Mouse (Mus musculus): ENCODE measurements around the gene Npdc1.
A peak's percentile ranks its signal among the peaks of the same experiment; 100 is the strongest.

The Npdc1 gene

DNA sequence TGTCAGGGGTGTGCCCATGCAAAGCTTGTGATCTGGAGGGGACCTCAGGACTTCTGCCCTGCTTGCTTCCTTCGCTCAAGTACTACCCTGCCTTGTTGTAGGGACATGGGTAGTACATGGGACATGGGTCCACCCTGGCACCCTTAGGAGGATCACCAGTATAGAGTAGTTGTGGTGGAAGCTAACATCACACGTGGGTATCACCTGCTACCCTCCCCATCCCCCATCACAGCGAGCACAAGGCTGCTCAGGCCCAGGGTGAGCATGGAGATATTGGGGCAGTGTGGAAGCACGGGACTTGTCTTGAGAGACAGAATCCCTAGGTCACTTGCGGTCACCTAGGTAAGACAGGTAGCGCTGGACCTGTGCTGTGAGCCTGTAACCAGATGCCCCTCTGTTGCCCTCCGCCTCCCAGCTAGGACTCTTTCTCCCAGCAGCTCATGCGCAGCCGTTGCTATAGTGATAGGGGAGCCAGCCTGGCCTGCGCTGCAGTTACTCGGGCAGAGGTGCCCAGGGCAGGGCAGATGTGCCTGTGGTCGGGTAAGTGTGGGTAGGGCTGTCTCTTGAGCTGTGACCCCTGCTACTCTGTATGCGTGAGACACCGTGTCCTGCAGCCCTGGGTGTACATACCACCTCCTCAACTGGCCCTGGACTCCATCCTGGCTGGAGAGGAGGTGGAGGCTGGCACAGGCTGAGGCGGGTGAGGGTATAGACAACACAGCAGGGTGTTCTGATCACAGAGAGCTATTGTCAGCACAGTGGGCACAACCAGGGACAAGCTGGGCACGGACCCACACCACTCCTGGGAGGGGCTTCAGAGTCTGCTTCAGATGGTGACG, 31.5 kb downstream of the Npdc1 start:
- peak in 1 of 2 experiments; percentile 15 for DNase-seq (ENCODE audit: low spot score in 2 of 2)

GRCm38 (mm10) chr2:25431308-25431855, 32.2 kb downstream of the Npdc1 start:
- peak in 1 of 2 experiments; percentile 10 for DNase-seq (ENCODE audit: low spot score in 2 of 2)

DNA sequence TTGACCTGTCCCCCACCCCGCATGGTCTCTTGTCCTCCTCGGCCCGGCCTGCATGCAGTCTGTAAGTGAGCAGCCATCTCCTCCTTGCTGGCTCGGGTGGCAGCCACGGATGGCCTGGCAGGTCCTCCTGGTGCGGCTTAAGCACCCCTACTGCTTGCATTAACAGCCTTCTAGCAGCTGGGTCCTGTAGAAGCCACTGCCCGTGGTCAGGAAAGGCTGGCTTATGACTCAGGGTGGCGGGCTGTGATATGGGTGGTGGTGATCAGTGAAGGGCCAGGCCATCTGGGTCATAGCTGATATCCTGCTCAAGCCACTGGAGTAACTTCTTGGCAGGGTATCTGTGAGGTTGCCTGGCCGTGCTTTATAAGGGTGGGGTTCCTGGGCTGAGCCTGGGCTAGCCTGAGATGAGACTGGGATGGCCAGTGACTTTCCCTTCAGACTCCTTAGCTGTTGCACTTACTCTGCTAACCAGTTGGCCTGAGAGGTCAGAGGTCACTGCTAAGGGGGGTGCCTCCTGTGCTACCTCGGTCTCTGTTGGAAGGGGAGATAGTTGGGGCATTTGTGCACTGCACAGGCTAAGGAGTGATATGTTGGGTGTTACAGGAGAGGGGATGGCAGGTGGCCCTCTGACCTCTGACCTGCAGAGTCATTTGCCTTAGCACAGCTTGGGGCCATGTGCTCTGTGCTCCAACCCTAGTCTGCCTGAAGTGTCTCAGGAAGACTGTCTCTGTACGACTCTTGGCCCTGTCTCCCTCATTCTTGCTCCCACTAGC, 33.4 kb downstream of the Npdc1 start:
- peak in 1 of 2 experiments; percentile 16 for DNase-seq (ENCODE audit: low spot score in 2 of 2)

- peak in 1 of 2 experiments; percentile 11 for DNase-seq (ENCODE audit: low spot score in 2 of 2)
These were observed 34.0 kb downstream of the Npdc1 start for GRCm38 (mm10) chr2:25433101-25433500.

DNA sequence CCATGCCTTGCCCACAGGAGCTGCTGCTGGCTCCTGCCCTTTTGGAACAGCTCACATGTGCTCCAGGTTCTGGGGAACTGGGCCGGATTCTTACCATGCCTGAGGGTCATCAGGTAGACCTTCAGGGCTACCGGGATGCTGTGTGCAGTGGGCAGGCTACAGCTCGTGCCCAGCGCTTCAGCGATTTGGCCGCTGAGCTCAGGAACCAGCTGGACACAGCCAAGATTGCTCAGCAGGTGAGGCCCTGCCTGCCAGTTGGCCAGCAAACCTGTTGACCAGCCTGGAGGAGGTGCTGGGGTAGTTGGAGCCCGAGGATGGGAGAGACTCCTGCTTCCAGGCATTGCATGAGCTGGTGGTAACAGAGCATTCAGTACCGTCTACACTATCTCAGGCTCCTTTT, 35.1 kb downstream of the Npdc1 start:
- peak in 1 of 2 experiments; percentile 9 for DNase-seq (ENCODE audit: low spot score in 2 of 2)

DNA sequence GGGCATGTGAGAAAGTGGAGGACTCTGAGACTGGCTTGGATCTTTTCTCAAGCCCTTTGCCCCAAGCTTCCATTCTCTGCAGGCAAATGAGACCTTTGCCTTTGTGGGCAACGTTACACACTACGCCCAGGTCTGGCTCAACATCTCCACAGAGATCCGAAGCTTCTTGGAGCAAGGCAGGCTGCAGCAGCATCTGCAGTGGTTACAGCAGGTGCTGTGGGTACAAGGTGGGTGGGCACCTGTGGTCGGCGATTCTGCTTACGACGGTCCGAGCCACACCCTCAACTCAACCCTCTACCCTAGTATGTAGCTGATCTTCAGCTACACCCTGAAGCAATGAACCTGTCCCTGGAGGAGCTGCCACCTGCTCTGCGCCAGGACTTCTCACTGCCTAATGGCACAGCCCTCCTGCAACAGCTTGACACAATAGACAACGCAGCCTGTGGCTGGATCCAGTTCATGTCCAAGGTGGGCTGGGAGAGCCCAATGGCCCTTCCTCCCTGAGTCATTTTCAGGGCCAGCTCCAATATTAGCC, 37.2 kb downstream of the Npdc1 start:
- peak in 1 of 2 experiments; percentile 9 for DNase-seq (ENCODE audit: low spot score in 2 of 2)

DNA sequence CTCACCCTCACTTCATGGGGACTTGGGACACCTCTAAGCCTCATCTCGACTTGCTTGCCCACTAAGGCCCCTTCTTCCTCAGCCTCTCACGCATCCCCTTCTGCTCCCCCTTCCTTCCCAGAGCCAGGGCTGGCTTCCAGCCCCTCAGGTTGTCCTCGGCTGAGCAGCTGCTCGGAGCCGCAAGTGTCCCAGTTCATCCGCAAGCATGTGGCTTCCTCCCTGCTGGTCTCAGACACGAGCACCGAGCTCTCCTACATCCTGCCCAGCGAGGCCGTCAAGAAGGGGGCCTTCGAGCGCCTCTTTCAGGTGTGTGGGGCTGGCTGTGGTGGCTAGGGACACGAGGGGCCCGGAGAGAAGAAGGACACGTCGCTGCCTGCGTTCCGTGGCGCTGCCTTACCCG, 41.9 kb downstream of the Npdc1 start:
- no peak for DNase-seq (ENCODE audit: low spot score in 2 of 2)

GRCm38 (mm10) chr2:25442682-25443081, 43.5 kb downstream of the Npdc1 start:
- DNase-seq (ENCODE audit: low spot score in 2 of 2), result no peak

- DNase-seq (ENCODE audit: low spot score in 2 of 2), result no peak
These were observed 51.9 kb downstream of the Npdc1 start for GRCm38 (mm10) chr2:25450853-25451647.

DNA sequence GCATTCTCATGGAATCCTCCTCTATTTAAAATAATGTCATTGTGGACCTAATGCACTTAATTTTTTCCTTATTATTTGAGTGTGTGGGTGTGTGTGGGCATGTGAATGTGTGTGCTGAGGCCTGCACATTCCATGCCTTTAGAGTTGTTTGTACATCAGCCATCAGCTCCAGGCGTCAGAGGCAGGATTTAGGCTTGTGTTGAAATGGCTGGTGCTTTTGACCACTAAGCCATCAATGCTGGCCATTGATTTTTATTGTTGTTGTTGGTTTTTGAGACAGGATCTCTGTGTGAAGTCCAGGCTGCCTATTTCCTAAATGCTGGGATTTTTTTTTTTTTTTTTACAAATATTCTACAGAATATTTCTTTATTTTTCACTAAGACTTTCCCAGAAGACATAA, 53.8 kb downstream of the Npdc1 start:
- DNase-seq (ENCODE audit: low spot score in 2 of 2), result no peak

- DNase-seq (ENCODE audit: low spot score in 2 of 2), result no peak
These were observed 57.2 kb downstream of the Npdc1 start, which contains the start of gene Clic3 for GRCm38 (mm10) chr2:25456205-25456953. Gene Clic3, plus strand, starts transcription at chr2:25456838.

GRCm38 (mm10) chr2:25457022-25457896, 58.1 kb downstream of the Npdc1 start:
- DNase-seq (ENCODE audit: low spot score in 2 of 2), result no peak

DNA sequence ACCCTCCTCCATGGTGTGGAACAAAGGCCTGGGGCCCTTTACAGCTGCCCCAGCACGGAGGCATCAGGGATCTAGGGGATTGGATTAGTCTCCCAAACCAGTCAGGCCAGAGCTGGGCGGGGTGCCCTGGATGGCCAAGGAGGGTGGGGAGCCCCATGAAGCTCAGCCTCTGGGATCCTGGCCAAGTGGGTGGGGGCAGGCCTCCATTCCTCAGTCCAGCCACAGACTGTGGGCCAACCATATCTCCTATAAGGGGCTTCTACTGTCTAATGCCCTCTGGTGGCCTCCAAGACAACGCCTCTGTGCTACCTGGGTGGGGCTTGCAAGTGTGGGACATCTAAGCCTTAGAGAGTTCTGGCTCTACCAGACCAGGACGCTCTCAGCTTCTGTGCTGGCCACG, 59.8 kb downstream of the Npdc1 start:
- no peak for DNase-seq (ENCODE audit: low spot score in 2 of 2)
